In genomic region chr9:72260337-72260736, GRCm38 (mm10) we compare ENCODE assay signal across 8 mouse cellular contexts. TPM values are rescaled to one million over a fixed set of nuclear protein-coding genes. Genes with fewer than 3 reads are reported as not detected.
DNase-seq lines count a peak whose midpoint lies in the region.

No protein-coding gene starts in this region.

- peak; percentile 2 for DNase-seq in spleen, adult 12 weeks (ENCODE audit: low spot score)
- no peak for DNase-seq in spleen, postnatal 4 days (ENCODE audit: low spot score in 2 of 2)
- DNase-seq in embryo, embryonic 11 days: peak; percentile 34
- DNase-seq in kidney, postnatal 4 days: peak; percentile 30 to 51
- DNase-seq in retina, postnatal 1 day: peak; percentile 40
- DNase-seq in cerebellum, adult 9-11 months: no peak
- no peak for DNase-seq in layer of hippocampus, postnatal 14 days (ENCODE audit: low spot score in 2 of 2)
- no peak for DNase-seq in right cerebral cortex, postnatal 14 days

RNA-seq across cellular contexts. Expression of gene Zfp280d, which starts 14.3 kb away (rescaled TPM):
- total RNA-seq in layer of hippocampus, postnatal 14 days (2021): 10 to 100 TPM; 48.7 to 55.8 TPM

Comparison
In these comparisons a context has a peak if more than half of its experiments do, and no peak if none do; other contexts are left out.
1. DNase-seq: peak in spleen, adult 12 weeks (single experiment), embryo, embryonic 11 days (single experiment), kidney, postnatal 4 days (2 of 2) and retina, postnatal 1 day (single experiment); none in spleen, postnatal 4 days (0 of 2), cerebellum, adult 9-11 months (single experiment), layer of hippocampus, postnatal 14 days (0 of 2) and right cerebral cortex, postnatal 14 days (single experiment).